Mouse (Mus musculus) limb, embryonic 13.5 days (tissue): ENCODE data around the gene Dnah14. TPM values are rescaled to one million over a fixed set of nuclear protein-coding genes. Genes with fewer than 3 reads are reported as not detected.
A peak's percentile ranks its signal among the peaks of the same experiment; 100 is the strongest.

Experiments
- ATAC-seq: fragments of 200-750 bp; cut with Nextera tagmentation; 2 replicates; pipeline ENCODE4 v1.8.0; 2017; ENCODE audit warnings: low read depth, moderate number of reproducible peaks, moderate TSS enrichment; ENCODE audit not compliant: low FRiP score
- H3K27ac ChIP-seq: fragments of 300-500 bp; sonication (generic); 2 replicates; pipeline ENCODE4 v1.5.1; 2015; ENCODE audit warnings: inconsistent platforms, mild to moderate bottlenecking, moderate library complexity
- H3K27me3 ChIP-seq: fragments of 300-500 bp; sonication (generic); 2 replicates; pipeline ENCODE4 v1.6.1; 2015; ENCODE audit warnings: mild to moderate bottlenecking, inconsistent platforms
- H3K36me3 ChIP-seq: fragments of 300-500 bp; sonication (generic); 2 replicates; pipeline ENCODE4 v1.6.1; 2015; ENCODE audit warnings: inconsistent platforms, mild to moderate bottlenecking, moderate library complexity
- H3K4me1 ChIP-seq: fragments of 300-500 bp; sonication (generic); 2 replicates; pipeline ENCODE4 v1.6.1; 2015; ENCODE audit warnings: inconsistent platforms
- H3K4me2 ChIP-seq: fragments of 300-500 bp; sonication (generic); replicated peaks from 2 replicates; pipeline ENCODE4 v1.6.1; 2015; ENCODE audit warnings: inconsistent platforms, mild to moderate bottlenecking, moderate library complexity
- H3K4me3 ChIP-seq: fragments of 300-500 bp; sonication (generic); 2 replicates; pipeline ENCODE4 v1.5.1; 2015; ENCODE audit warnings: moderate library complexity, mild to moderate bottlenecking, inconsistent platforms
- H3K9ac ChIP-seq: fragments of 300-500 bp; sonication (generic); 2 replicates; pipeline ENCODE4 v1.6.1; 2015; ENCODE audit warnings: mild to moderate bottlenecking, inconsistent platforms
- H3K9me3 ChIP-seq: fragments of 300-500 bp; sonication (generic); 2 replicates; pipeline ENCODE4 v1.6.1; 2016; ENCODE audit warnings: inconsistent platforms
- WGBS: fragments of 180-500 bp; shearing (Covaris S2); methylation state at CpG from one replicate; pipeline ENCODE4 v1.1.7; 2015; 5-methylcytosine and 5-hydroxymethylcytosine counted together
- polyA plus RNA-seq: library from polyadenylated mRNA; unstranded; fragments of >200 nt; fragmentation: Nextera tagmentation; extraction: Ambion mirVana; gene quantifications from 2 replicates; pipeline ENCODE4 v1.2.1, GENCODE M21; 2015

Dnah14 gene
- polyA plus RNA-seq, 1 experiment from 2014 or later, result 1.5 TPM

- Histone ChIP-seq H3K27ac (no peak overlapping the region), H3K36me3 (no peaks in the 10 kb centered on the region), H3K9me3 (no peaks in the 10 kb centered on the region), H3K4me1 (peaks cover 22% of the 10 kb centered on the region), H3K4me2 (no peak overlapping the region), H3K4me3 (no peak overlapping the region), H3K9ac (no peak overlapping the region), H3K27me3 (0 out of 2 replicates have a peak, but pooled peaks cover 10% of the 10 kb centered on the region)
- 75% methylated on average over 5 of the region's 5 CpGs for WGBS
- ATAC-seq, result no peak
Observed at GRCm38 (mm10) chr1:181555475-181555874, 20.9 kb upstream of the Dnah14 start.

GRCm38 (mm10) chr1:181559655-181560054, 16.7 kb upstream of the Dnah14 start:
- peaks cover 38% of the 10 kb centered on the region for H3K4me1 ChIP-seq
- no peaks in the 10 kb centered on the region for H3K9me3 ChIP-seq
- no peak overlapping the region for H3K9ac ChIP-seq
- H3K4me2 ChIP-seq, result no peak overlapping the region
- no peak overlapping the region for H3K4me3 ChIP-seq
- no peak for ATAC-seq
- no peaks in the 10 kb centered on the region for H3K36me3 ChIP-seq
- 32% methylated on average over 10 of the region's 10 CpGs for WGBS
- no peak overlapping the region for H3K27ac ChIP-seq
- H3K27me3 ChIP-seq, result peaks cover 4% of the 10 kb centered on the region; the same call in 1 of the 2 replicates

GRCm38 (mm10) chr1:181560325-181560724, 16.0 kb upstream of the Dnah14 start:
- H3K4me2 ChIP-seq, result no peak overlapping the region
- 48% methylated on average over 6 of the region's 6 CpGs for WGBS
- no peak for ATAC-seq
- H3K36me3 ChIP-seq, result no peaks in the 10 kb centered on the region
- no peaks in the 10 kb centered on the region for H3K9me3 ChIP-seq
- H3K27ac ChIP-seq, result no peak overlapping the region
- H3K27me3 ChIP-seq, result peaks cover 4% of the 10 kb centered on the region; the same call in 1 of the 2 replicates
- H3K4me1 ChIP-seq, result peaks cover 38% of the 10 kb centered on the region
- H3K9ac ChIP-seq, result no peak overlapping the region
- no peak overlapping the region for H3K4me3 ChIP-seq

GRCm38 (mm10) chr1:181560896-181561767, 15.2 kb upstream of the Dnah14 start:
- no peaks in the 10 kb centered on the region for H3K9me3 ChIP-seq
- H3K36me3 ChIP-seq, result no peaks in the 10 kb centered on the region
- no peak overlapping the region for H3K9ac ChIP-seq
- H3K4me3 ChIP-seq, result no peak overlapping the region
- H3K4me1 ChIP-seq, result peaks cover 38% of the 10 kb centered on the region
- ATAC-seq, result peak; percentile 26; the same call in 1 of the 2 replicates
- no peak overlapping the region for H3K27ac ChIP-seq
- 10% methylated on average over 9 of the region's 9 CpGs for WGBS
- H3K4me2 ChIP-seq, result 0 out of 2 replicates have a peak overlapping the region, but pooled peaks have one; percentile 25
- peaks cover 4% of the 10 kb centered on the region; the same call in 1 of the 2 replicates for H3K27me3 ChIP-seq

- H3K36me3 ChIP-seq, result no peaks in the 10 kb centered on the region
- H3K4me2 ChIP-seq, result no peak overlapping the region
- H3K9ac ChIP-seq, result no peak overlapping the region
- WGBS, result 15% methylated on average over 8 of the region's 8 CpGs
- no peak overlapping the region for H3K27ac ChIP-seq
- peaks cover 38% of the 10 kb centered on the region for H3K4me1 ChIP-seq
- H3K27me3 ChIP-seq, result peaks cover 4% of the 10 kb centered on the region; the same call in 1 of the 2 replicates
- no peaks in the 10 kb centered on the region for H3K9me3 ChIP-seq
- no peak for ATAC-seq
- H3K4me3 ChIP-seq, result no peak overlapping the region
Observed at GRCm38 (mm10) chr1:181561768-181562444, 14.5 kb upstream of the Dnah14 start.

- 17% methylated on average over 9 of the region's 9 CpGs for WGBS
- Histone ChIP-seq H3K27ac (no peak overlapping the region), H3K4me1 (peaks cover 4% of the 10 kb centered on the region; the same call in 1 of the 2 replicates), H3K9me3 (no peaks in the 10 kb centered on the region), H3K27me3 (no peaks in the 10 kb centered on the region), H3K4me2 (no peak overlapping the region), H3K36me3 (no peaks in the 10 kb centered on the region), H3K9ac (no peak overlapping the region), H3K4me3 (no peak overlapping the region)
- ATAC-seq, result no peak
Observed at GRCm38 (mm10) chr1:181569447-181569846, 6.9 kb upstream of the Dnah14 start.

- no peak for ATAC-seq
- H3K27me3 ChIP-seq, result peaks cover 4% of the 10 kb centered on the region; the same call in 1 of the 2 replicates
- H3K4me3 ChIP-seq, result no peak overlapping the region
- H3K9ac ChIP-seq, result no peak overlapping the region
- no peak overlapping the region for H3K27ac ChIP-seq
- WGBS, result 46% methylated on average over 8 of the region's 8 CpGs
- H3K4me1 ChIP-seq, result peaks cover 12% of the 10 kb centered on the region
- H3K36me3 ChIP-seq, result no peaks in the 10 kb centered on the region
- H3K4me2 ChIP-seq, result peak overlapping the region; percentile 23
- H3K9me3 ChIP-seq, result no peaks in the 10 kb centered on the region
Observed at GRCm38 (mm10) chr1:181583152-181583551, 6.8 kb downstream of the Dnah14 start.

- Histone ChIP-seq H3K9ac (no peak overlapping the region), H3K27me3 (peaks cover 4% of the 10 kb centered on the region; the same call in 1 of the 2 replicates), H3K9me3 (no peaks in the 10 kb centered on the region), H3K4me3 (no peak overlapping the region), H3K27ac (no peak overlapping the region), H3K36me3 (no peaks in the 10 kb centered on the region), H3K4me1 (0 out of 2 replicates have a peak, but pooled peaks cover 3% of the 10 kb centered on the region), H3K4me2 (no peak overlapping the region)
- 81% methylated on average over 6 of the region's 6 CpGs for WGBS
- no peak for ATAC-seq
Observed at GRCm38 (mm10) chr1:181589116-181589515, 12.8 kb downstream of the Dnah14 start.

- Histone ChIP-seq H3K4me3 (no peak overlapping the region), H3K27me3 (no peaks in the 10 kb centered on the region), H3K4me2 (no peak overlapping the region), H3K27ac (no peak overlapping the region), H3K9me3 (no peaks in the 10 kb centered on the region), H3K36me3 (no peaks in the 10 kb centered on the region), H3K9ac (no peak overlapping the region), H3K4me1 (no peaks in the 10 kb centered on the region)
- no peak for ATAC-seq
- 53% methylated on average over 4 of the region's 4 CpGs for WGBS
Observed at GRCm38 (mm10) chr1:181599376-181599775, 23.0 kb downstream of the Dnah14 start.

- no peaks in the 10 kb centered on the region for H3K9me3 ChIP-seq
- H3K4me2 ChIP-seq, result no peak overlapping the region
- peaks cover 10% of the 10 kb centered on the region; the same call in 1 of the 2 replicates for H3K4me1 ChIP-seq
- no peak overlapping the region for H3K9ac ChIP-seq
- H3K4me3 ChIP-seq, result no peak overlapping the region
- ATAC-seq, result 0 out of 2 replicates have a peak, but pooled peaks have one; percentile 32
- no peak overlapping the region for H3K27ac ChIP-seq
- no peaks in the 10 kb centered on the region for H3K36me3 ChIP-seq
- 20% methylated on average over 3 of the region's 3 CpGs for WGBS
- peaks cover 7% of the 10 kb centered on the region for H3K27me3 ChIP-seq
Observed at GRCm38 (mm10) chr1:181611118-181611517, 34.8 kb downstream of the Dnah14 start.

- Histone ChIP-seq H3K9me3 (no peaks in the 10 kb centered on the region), H3K27ac (no peak overlapping the region), H3K4me1 (peaks cover 6% of the 10 kb centered on the region; the same call in 1 of the 2 replicates), H3K27me3 (peaks cover 12% of the 10 kb centered on the region), H3K4me3 (no peak overlapping the region), H3K4me2 (no peak overlapping the region), H3K36me3 (no peaks in the 10 kb centered on the region), H3K9ac (no peak overlapping the region)
- ATAC-seq, result no peak
- 46% methylated on average over 11 of the region's 11 CpGs for WGBS
Observed at GRCm38 (mm10) chr1:181615866-181616491, 39.6 kb downstream of the Dnah14 start.

GRCm38 (mm10) chr1:181617332-181617731, 41.0 kb downstream of the Dnah14 start:
- Histone ChIP-seq H3K27me3 (peaks cover 12% of the 10 kb centered on the region), H3K36me3 (no peaks in the 10 kb centered on the region), H3K4me2 (no peak overlapping the region), H3K27ac (no peak overlapping the region), H3K9ac (no peak overlapping the region), H3K9me3 (no peaks in the 10 kb centered on the region), H3K4me1 (no peaks in the 10 kb centered on the region), H3K4me3 (no peak overlapping the region)
- ATAC-seq, result no peak
- 46% methylated on average over 5 of the region's 5 CpGs for WGBS
